Mouse (Mus musculus) thymus, adult 2 months (tissue): ENCODE results near the gene Cdh4.

ENCODE experiments used
- CTCF ChIP-seq: fragments of 200-500 bp; IDR thresholded peaks from 2 replicates; pipeline ENCODE4 v1.5.1; 2012; ENCODE audit warnings: mild to moderate bottlenecking, control low read depth, low read length, moderate library complexity, borderline replicate concordance; ENCODE audit not compliant: control insufficient read depth, poor library complexity, insufficient read depth; ENCODE audit errors: extremely low read depth
- POLR2A ChIP-seq: fragments of 200-500 bp; IDR thresholded peaks from 2 replicates; pipeline ENCODE4 v1.6.1; 2012; ENCODE audit warnings: mild to moderate bottlenecking, low read length, control low read depth, moderate library complexity; ENCODE audit not compliant: control insufficient read depth, poor library complexity, insufficient read depth; ENCODE audit errors: extremely low read depth

DNA sequence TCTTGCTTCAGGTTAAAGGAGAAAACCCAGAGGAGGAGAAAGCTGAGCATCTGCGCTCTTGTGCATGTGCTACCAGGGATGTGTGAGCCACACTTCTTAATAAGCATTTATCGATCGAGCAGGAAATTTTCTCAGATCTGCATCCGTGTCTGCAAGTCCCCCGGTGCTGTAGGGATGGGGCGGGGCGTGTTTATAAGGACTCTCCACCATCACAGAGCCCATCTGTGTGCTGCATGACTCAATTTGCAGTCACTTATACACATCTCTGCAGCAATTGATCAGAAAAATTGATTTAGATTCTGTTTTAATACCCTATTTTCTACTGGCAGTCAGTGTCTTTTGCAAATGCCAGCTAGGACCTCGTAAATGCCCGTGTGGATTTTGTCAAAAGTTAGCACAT lies 311.6 kb downstream of the Cdh4 start:
- TF ChIP-seq CTCF, result no peak
- no peak for TF ChIP-seq POLR2A
